Mouse (Mus musculus): ENCODE measurements around the gene Dpp3.

DNA sequence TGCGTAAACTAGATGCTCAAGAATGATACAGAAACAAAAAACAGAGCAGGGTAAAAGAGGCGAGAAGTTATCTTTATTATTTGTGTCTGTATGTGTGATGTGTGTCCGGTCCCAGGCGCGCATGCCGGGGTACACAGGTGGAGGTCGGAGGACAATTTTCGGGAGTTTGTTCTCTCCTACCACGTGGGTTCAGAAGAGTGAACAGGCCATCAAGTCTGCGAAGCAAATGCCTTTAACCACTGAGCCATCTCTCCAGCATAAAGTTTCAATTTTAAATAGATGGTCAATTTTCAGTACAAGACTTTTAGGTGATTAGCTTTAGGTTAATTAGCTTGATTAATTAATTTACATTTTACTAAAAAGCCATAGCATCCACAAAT, 48.8 kb downstream of the Dpp3 start:
- no peak for TF ChIP-seq CTCF (conservative IDR thresholded peaks at IDR 0.05; ENCODE audit: insufficient read depth, insufficient read length, low read depth, low read length)
- TF ChIP-seq POLR2A (IDR thresholded peaks at IDR 0.05; ENCODE audit: low read depth, low read length) = no peak

All from kidney, adult 2 months (tissue).